Mouse (Mus musculus): ENCODE measurements at regions not wholly inside any gene's neighbourhood (a gene's known extent, or its start where the extent isn't known, plus 50 kb on each side); places are given as distances from the start of the nearest gene placed in this dataset.

- no peak for DNase-seq (ENCODE audit: low read depth)
Observed at GRCm38 (mm10) chr1:177616335-177617239, 113.0 kb upstream of the 1700016C15Rik start.

- DNase-seq (ENCODE audit: low read depth) = no peak
Observed at GRCm38 (mm10) chr1:177620501-177621099, 109.0 kb upstream of the 1700016C15Rik start.

DNA sequence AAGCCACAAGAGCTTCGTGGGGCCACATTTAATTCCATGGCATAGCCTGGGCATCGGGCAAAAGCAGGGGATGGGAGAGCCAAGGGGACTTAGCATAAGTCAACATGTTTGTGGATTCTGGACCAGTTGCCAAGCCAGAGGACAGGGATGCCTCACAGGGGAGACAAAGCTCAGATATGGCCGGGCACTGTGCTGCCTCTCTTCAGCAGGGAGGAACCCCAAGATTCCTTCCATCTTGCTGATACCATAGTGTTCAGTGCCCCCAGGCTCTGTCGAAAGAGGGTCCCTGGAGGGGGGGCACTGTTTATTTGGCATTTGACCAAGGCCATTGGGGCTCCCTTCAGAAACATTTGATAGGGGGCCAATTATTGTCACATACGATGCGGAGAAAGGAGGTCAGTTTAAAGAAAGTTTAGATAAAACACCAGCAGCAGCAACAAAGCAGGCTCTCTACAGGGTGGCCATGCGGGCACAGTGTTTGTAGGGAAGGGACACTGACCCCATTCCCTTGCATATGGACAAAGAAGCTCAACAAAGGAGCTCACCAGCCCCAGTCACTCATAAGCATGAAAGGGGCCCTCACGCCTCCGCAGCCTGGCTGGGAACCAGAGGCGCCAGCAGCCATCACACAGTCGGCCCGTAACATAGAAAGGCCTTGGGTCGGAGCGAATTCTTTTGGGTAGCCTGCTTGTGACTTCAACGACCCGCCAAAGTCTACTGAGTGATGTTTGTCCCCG, 107.6 kb upstream of the 1700016C15Rik start:
- no peak for DNase-seq (ENCODE audit: low read depth)

DNA sequence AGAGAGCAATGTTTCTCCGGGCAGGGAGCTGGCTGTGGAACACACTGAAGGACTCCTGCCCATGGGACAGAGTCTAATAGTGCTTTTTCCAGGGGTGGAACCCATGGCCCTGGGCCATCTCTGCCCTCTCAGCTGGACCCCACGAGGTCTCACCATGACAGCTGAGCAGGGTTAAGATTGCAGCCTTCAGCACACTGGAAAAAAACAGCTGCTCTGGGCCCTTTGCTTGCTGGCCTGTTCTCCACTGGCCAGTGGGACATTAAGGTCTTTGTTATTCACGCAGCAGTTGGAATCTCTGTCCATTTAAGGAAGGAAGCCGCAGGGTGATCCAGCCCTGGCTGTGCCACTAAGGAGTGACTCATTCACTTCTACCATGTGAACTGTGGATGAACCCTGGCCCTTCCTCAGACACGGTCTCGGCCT, 106.3 kb upstream of the 1700016C15Rik start:
- no peak for DNase-seq (ENCODE audit: low read depth)

DNA sequence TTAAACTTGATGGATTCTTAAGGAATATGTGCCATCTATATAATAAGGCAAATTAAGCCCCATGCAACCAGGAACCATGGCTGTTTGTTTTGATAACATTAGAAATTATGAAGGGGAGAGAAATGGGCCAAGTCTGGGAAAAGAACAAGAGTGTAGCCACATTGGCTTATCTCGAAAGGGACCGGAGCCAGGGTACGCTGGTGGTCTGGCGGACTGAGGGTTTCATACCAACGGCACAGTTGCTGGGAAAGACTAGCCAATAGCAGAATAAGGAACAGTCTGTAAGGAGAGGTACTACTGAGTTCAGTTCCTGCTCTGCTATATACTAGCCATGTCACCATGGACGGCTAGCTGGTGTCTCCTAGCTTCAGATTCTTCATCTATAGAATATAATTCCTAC, 105.9 kb upstream of the 1700016C15Rik start:
- no peak for DNase-seq (ENCODE audit: low read depth)

DNA sequence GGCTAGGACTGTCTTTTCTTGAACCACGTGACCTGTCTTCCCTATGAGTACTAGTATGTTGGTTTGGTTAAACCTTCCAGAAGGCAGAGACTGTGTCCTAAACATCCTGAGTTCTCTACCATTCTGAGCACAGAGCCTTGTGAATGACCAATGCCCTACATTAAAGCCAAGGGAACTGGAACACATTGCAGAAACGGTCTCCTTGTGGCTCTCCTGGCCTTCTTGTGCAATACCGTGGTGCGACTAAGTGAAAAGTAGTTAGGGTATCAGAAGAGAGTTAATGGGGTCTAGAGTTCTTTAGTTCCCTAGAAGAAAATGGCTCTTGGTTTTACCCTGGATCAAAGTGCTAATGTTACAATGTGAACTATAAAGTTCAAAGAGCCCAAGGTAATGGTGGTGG, 101.8 kb upstream of the 1700016C15Rik start:
- DNase-seq (ENCODE audit: low read depth) = no peak

GRCm38 (mm10) chr1:177633966-177634602, 95.5 kb upstream of the 1700016C15Rik start:
- DNase-seq (ENCODE audit: low read depth) = no peak

GRCm38 (mm10) chr1:177637061-177637460, 92.6 kb upstream of the 1700016C15Rik start:
- no peak for DNase-seq (ENCODE audit: low read depth)

DNA sequence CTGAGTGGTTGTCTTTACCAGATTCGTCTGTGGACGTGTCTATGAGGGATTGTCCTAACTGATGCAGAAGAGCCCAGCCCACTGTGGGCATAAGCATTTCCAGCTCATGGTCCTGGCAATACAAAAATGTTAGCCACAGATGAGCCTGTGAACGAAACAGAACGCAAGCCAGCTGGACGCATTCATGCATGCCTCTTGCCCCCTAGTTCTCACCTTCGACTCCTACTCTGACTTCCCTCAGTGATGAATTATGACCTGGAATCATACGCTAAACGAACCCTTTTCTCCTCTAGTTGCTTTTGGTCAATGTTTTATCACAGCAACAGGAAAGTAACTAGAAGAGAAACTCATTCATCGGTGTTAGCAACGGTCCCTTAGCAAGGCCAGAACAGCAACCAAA, 91.2 kb upstream of the 1700016C15Rik start:
- no peak for DNase-seq (ENCODE audit: low read depth)

- DNase-seq (ENCODE audit: low read depth) = no peak
Observed at GRCm38 (mm10) chr1:177639931-177640846, 89.4 kb upstream of the 1700016C15Rik start.

GRCm38 (mm10) chr1:177642712-177643467, 86.7 kb upstream of the 1700016C15Rik start:
- DNase-seq (ENCODE audit: low read depth) = no peak

- DNase-seq (ENCODE audit: low read depth) = no peak
Observed at GRCm38 (mm10) chr1:177643662-177644061, 86.0 kb upstream of the 1700016C15Rik start.

DNA sequence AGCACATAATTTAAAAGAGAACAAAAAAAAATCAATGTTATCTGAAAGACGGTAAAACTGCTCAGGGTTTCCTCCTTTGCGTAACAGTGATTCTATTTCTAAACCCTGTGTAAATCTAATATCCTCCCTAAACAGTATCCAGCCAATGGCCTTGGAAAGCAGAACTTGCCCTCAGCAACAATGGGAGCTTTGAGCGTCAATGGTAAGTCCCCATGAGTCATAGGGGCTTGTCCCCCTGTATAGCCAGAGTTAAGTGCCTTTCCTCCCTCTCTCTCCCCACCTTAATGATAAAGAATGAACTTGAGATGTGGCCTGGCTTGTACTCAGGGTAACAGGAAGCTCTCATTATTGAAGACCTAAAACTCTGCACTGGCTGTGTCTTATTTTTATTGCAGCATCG, 85.4 kb upstream of the 1700016C15Rik start:
- DNase-seq (ENCODE audit: low read depth) = no peak

DNA sequence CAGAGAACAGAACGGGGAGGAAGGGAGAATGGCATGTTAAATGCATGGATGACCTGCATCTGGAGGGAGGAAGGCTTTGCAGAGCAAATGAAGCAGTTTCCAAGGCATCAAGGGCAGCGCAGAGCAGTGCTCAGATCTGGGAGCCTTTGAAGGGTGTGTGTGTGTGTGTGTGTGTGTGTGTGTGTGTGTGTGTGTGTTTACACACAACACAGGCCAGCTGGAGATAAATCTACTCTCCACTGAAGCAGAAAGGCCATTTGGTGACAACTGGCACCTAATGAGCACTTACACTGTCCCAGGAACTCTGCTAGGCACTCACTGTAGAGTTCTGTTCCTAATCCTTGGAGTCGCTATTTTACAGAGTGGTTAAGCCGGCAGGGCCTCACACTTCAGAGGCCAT, 84.3 kb upstream of the 1700016C15Rik start:
- no peak for DNase-seq (ENCODE audit: low read depth)

GRCm38 (mm10) chr1:177645897-177646535, 83.6 kb upstream of the 1700016C15Rik start:
- no peak for DNase-seq (ENCODE audit: low read depth)

- DNase-seq (ENCODE audit: low read depth) = no peak
Observed at GRCm38 (mm10) chr1:177647876-177648275, 81.7 kb upstream of the 1700016C15Rik start.

- no peak for DNase-seq (ENCODE audit: low read depth)
Observed at GRCm38 (mm10) chr1:177648974-177649373, 80.6 kb upstream of the 1700016C15Rik start.

DNA sequence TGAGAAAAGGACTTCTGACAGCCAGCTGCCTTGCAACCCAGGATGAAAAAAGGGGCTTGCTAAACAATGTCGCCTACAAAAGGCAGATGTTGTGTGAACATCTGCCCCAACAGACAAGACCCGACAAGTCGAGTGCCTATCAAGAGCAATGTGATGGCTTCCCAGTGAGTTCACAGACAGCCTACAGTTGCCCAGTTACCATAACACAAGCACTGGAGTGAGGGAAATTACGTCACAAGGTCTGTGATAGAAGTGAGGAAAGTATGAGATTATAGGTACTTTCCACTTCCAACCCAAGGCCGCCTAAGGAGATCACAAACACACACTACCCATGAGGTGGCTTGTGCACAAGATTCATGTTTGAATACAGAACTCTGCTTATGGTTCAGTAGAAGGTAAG, 78.4 kb upstream of the 1700016C15Rik start:
- peak; percentile 16 for DNase-seq (ENCODE audit: low read depth)

- no peak for DNase-seq (ENCODE audit: low read depth)
Observed at GRCm38 (mm10) chr1:177663163-177663562, 66.5 kb upstream of the 1700016C15Rik start.
